Mouse (Mus musculus): Measurements from ENCODE around the gene Ankrd27.
"Not testable (repeated sequence)": the region's sequence is repeated elsewhere in the genome, so short reads cannot be mapped to it uniquely, and the experiment has no call there.

Ankrd27 gene

GRCm38 (mm10) chr7:35586055-35586905 is at the start of gene Ankrd27:
Ankrd27 (plus strand) TSS chr7:35586244.
- peak; percentile 97 for DNase-seq

- no peak for DNase-seq
Observed at GRCm38 (mm10) chr7:35537562-35537961, 48.5 kb upstream of the Ankrd27 start, which contains the start of gene Tdrd12. Tdrd12 (minus strand) TSS chr7:35537745.

GRCm38 (mm10) chr7:35545881-35546280 is 40.2 kb upstream of the Ankrd27 start:
- DNase-seq = peak; percentile 40 to 46

- peak; percentile 25 to 33 for DNase-seq
Observed at GRCm38 (mm10) chr7:35553751-35554604, 32.1 kb upstream of the Ankrd27 start.

- DNase-seq = peak in 1 of 2 experiments; percentile 7
Observed at GRCm38 (mm10) chr7:35554605-35555175, 31.4 kb upstream of the Ankrd27 start.

GRCm38 (mm10) chr7:35555224-35556204 is 30.5 kb upstream of the Ankrd27 start:
- peak; percentile 84 to 86 for DNase-seq

GRCm38 (mm10) chr7:35556205-35556603 is 29.8 kb upstream of the Ankrd27 start, which contains the start of gene Nudt19:
Nudt19 (minus strand) TSS chr7:35556304.
- DNase-seq = no peak

- DNase-seq = no peak
Observed at GRCm38 (mm10) chr7:35556905-35557304, 29.1 kb upstream of the Ankrd27 start.

GRCm38 (mm10) chr7:35557577-35557976 is 28.5 kb upstream of the Ankrd27 start:
- DNase-seq = peak in 1 of 2 experiments; percentile 24

- DNase-seq = no peak
Observed at GRCm38 (mm10) chr7:35558681-35559080, 27.4 kb upstream of the Ankrd27 start.

- DNase-seq = no peak
Observed at GRCm38 (mm10) chr7:35559838-35560237, 26.2 kb upstream of the Ankrd27 start.

GRCm38 (mm10) chr7:35563071-35563470 is 23.0 kb upstream of the Ankrd27 start:
- DNase-seq = no peak

GRCm38 (mm10) chr7:35564067-35564865 is 21.8 kb upstream of the Ankrd27 start:
- DNase-seq = no peak

- DNase-seq = not testable (repeated sequence)
Observed at GRCm38 (mm10) chr7:35564872-35565271, 21.2 kb upstream of the Ankrd27 start.

GRCm38 (mm10) chr7:35565965-35566364 is 20.1 kb upstream of the Ankrd27 start:
- DNase-seq = not testable (repeated sequence)

- not testable (repeated sequence) for DNase-seq
Observed at GRCm38 (mm10) chr7:35569724-35570123, 16.3 kb upstream of the Ankrd27 start.

GRCm38 (mm10) chr7:35570883-35571282 is 15.2 kb upstream of the Ankrd27 start:
- DNase-seq = not testable (repeated sequence)

- peak; percentile 35 for DNase-seq
Observed at GRCm38 (mm10) chr7:35579849-35580248, 6.2 kb upstream of the Ankrd27 start.

GRCm38 (mm10) chr7:35582719-35583118 is 3.3 kb upstream of the Ankrd27 start:
- DNase-seq = no peak

GRCm38 (mm10) chr7:35583476-35584025 is 2.5 kb upstream of the Ankrd27 start:
- DNase-seq = no peak
